Mouse (Mus musculus) thymus, postnatal 14 days (tissue): ENCODE measurements around the gene Scarb2.

Source experiments
- DNase-seq: peaks from one replicate; pipeline ENCODE4 v3.0.0; 2021

Scarb2 gene

GRCm38 (mm10) chr5:92434070-92434469 is 72.6 kb downstream of the Scarb2 start:
- peak; percentile 6 for DNase-seq

GRCm38 (mm10) chr5:92431611-92432010 is 75.0 kb downstream of the Scarb2 start:
- DNase-seq: no peak

DNA sequence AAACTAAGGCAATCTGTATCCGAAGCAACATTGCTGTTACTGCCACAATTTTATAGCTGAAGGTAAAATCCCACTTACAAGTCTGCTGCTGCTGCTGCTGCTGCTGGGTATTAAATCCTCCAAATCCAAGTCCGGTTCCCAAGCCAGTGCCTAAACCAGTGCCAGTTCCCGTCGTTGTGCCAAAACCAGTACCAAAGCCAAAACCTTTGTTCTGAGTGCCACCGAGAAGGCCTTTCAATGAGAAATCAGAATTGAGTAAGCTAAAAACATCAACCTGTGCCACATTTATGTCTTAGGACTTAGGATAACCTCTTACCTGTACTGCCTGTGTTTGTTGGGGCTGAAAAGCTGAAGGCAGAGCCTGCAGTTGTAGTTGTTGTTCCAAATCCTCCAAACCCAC is 75.9 kb downstream of the Scarb2 start:
- no peak for DNase-seq

GRCm38 (mm10) chr5:92424126-92424525 is 82.5 kb downstream of the Scarb2 start:
- DNase-seq: no peak

- DNase-seq: no peak
Observed at GRCm38 (mm10) chr5:92413982-92414375, 92.7 kb downstream of the Scarb2 start.

- DNase-seq: no peak
Observed at GRCm38 (mm10) chr5:92413271-92413981, 93.2 kb downstream of the Scarb2 start.

DNA sequence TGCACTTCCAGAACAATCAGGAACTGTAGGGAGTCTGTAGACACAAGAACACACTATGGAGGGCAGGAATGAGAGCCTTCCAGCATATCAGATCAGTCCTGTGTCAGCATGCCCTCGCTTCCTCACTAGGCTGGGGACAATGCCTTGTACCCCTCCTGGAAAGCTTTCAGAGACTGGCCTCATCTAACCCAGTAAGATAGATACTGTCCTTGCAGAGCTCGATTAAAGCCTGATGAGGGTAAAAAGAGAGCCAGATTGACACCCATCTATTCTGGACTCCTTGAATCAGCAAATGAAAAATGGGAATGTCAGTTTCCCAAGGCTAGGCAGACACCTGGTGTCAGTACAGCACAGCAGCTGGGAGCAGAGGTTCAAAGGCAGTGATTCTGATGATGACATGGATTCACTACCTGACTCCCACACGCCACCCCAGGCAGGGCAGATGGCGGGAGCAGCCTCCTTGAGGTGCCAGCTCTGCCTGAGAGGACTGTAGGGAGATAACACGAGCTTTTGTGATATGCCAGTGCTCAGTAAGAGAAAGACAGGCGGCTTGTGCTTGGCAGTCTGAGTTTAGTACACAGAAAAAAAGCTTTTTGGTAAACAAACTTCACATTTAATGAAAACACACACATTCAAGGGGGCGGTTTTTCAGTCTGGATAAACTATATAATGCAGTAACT is 95.0 kb downstream of the Scarb2 start:
- DNase-seq: no peak

GRCm38 (mm10) chr5:92410486-92410885 is 96.1 kb downstream of the Scarb2 start:
- DNase-seq: no peak

- no peak for DNase-seq
Observed at GRCm38 (mm10) chr5:92409361-92410155, 97.1 kb downstream of the Scarb2 start.

GRCm38 (mm10) chr5:92404400-92404678 is 102.3 kb downstream of the Scarb2 start:
- no peak for DNase-seq

DNA sequence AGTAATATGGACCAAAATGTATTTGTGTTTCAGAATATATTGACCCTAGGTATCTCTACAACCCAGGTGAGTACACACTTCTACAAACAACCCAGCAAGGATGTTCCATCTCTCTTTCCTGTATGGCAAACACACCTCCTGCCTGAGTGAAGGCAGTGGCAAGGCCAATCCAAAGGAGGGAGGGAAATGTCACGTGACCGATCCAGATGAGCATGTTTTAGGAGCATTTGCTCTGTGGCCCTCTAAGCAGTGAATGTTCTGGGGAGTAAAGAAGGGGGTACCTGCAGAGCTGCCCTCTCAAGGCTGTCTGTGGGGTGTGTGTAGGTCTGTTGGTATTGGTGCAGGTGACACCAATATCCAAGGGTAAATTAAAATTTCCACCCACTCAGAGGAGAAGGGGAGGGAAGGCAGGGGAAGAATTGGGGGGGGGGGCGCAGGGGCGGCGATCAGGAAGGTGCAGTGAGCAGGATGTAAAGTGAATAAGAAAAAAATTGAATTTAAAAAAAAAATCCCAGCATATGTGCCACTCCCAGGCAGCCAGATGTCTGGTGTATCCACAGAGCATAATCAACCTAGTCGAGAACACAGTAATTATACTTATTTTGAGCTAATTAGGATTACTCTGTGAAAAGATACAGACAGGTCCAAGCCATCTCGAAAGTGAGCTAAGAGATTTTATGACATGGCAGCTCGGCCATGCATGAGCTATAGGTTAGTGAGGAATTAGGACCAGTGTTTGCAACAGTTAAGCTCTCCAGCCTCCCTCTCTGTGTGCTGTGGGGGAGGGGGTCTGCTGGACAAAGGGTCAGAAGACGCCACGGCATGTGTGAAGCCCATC is 102.9 kb downstream of the Scarb2 start:
- no peak for DNase-seq

GRCm38 (mm10) chr5:92402816-92403215 is 103.8 kb downstream of the Scarb2 start:
- no peak for DNase-seq

DNA sequence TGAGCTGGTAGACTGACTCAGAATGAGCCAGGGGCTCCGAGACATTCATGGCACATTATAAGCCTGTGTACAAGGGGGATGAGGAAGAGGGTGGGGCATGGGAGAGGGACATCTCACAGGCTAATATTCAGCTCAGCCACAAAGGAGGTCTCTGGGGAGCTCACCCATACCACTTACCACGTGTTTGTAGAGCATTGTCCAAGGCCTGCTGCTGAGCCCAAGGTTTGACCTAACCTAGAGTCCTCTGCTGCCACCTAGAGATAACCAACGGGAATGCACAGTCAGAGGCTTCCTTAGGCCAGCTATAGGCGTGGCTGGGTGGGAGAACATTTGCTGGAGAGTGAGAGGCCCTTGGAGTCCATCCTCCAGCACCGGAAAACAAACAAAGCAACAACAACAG is 108.5 kb downstream of the Scarb2 start:
- peak; percentile 76 for DNase-seq

- DNase-seq: no peak
Observed at GRCm38 (mm10) chr5:92396476-92396875, 110.2 kb downstream of the Scarb2 start.

DNA sequence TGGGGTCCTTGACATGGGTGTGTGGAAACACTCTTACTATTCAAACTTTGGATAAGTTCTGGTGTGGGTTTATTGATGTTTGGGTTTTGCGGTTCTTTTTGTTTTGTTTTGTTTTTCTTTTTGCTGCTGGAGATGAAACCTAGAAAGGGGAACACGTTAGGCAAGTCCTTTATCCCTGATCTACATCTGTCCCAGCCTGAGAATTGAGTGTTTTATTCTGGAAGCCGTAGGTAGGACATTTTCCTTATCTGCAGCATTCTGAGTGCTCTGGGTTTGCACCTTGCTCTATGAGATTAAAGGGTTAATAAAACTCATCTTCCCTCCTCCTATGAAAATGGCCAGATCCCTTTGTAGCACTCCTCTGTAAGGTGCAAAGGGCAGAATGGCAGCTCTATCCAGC is 110.9 kb downstream of the Scarb2 start:
- DNase-seq: no peak

DNA sequence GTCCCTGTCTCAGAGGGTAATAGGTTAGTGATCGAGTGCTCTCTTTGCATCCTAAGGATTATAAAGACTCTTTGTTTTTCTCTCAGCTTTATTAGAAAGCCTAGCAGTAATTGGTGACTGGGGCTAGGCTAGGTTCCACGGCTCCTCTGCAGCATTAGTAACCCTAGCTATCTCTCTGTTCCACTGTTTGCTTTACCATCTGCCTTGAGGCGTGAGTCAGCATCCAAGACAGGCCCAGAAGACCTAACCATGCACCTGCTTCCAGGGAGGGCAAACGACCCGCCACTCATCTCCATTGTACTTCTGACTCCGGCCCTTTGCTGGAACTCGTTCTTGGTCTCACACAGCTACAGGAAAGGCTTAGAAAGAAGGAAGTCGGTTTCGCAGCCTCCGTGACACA is 112.8 kb downstream of the Scarb2 start:
- no peak for DNase-seq

DNA sequence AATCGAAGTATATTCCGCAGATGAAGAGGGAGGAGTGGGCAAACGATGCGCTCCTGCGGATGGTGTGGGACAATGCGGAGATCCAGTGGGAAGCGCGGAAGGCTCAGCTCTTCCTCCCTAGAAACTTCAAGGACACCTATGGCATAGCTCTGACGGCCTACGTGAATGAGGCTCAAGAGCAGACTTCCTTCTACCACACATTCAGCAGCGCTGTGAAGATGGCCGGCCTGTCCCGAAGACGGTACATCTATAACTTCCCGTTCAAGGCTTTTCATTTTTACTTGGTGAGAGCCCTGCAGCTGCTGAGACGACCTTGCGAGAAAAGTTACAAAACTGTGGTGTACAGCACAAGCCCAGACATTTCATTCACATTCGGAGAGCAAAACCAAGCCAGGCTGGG is 114.1 kb downstream of the Scarb2 start:
- no peak for DNase-seq
